Mouse (Mus musculus): ENCODE results near the gene Clcn3.
"Not testable (repeated sequence)": the region's sequence is repeated elsewhere in the genome, so short reads cannot be mapped to it uniquely, and the experiment has no call there.

The Clcn3 gene

GRCm38 (mm10) chr8:60982701-60983687 is at the start of gene Clcn3:
Clcn3 (minus strand) TSS chr8:60983300.
- peak; percentile 98 for DNase-seq

GRCm38 (mm10) chr8:60996468-60996867 is 13.4 kb upstream of the Clcn3 start:
- no peak for DNase-seq

- DNase-seq, result no peak
Measured at GRCm38 (mm10) chr8:60993639-60993986, 10.5 kb upstream of the Clcn3 start.

GRCm38 (mm10) chr8:60992910-60993638 is 10.0 kb upstream of the Clcn3 start, which contains the start of gene Nek1:
Nek1 (plus strand) TSS chr8:60993195.
- DNase-seq, result peak; percentile 98

- DNase-seq, result no peak
Measured at GRCm38 (mm10) chr8:60992561-60992909, 9.4 kb upstream of the Clcn3 start.

GRCm38 (mm10) chr8:60984260-60985010 is 1.3 kb upstream of the Clcn3 start:
- not testable (repeated sequence) for DNase-seq

- DNase-seq, result peak; percentile 38
Measured at GRCm38 (mm10) chr8:60983688-60984079, 584 bp upstream of the Clcn3 start.

GRCm38 (mm10) chr8:60981388-60981787 is 1.7 kb downstream of the Clcn3 start:
- DNase-seq, result no peak

- no peak for DNase-seq
Measured at GRCm38 (mm10) chr8:60978496-60978895, 4.6 kb downstream of the Clcn3 start.

GRCm38 (mm10) chr8:60976818-60977217 is 6.3 kb downstream of the Clcn3 start:
- no peak for DNase-seq

- no peak for DNase-seq
Measured at GRCm38 (mm10) chr8:60974837-60975236, 8.3 kb downstream of the Clcn3 start.

GRCm38 (mm10) chr8:60973448-60973847 is 9.7 kb downstream of the Clcn3 start:
- DNase-seq, result no peak

GRCm38 (mm10) chr8:60971808-60972207 is 11.3 kb downstream of the Clcn3 start:
- peak; percentile 22 for DNase-seq

- DNase-seq, result no peak
Measured at GRCm38 (mm10) chr8:60969091-60969490, 14.0 kb downstream of the Clcn3 start.

GRCm38 (mm10) chr8:60965741-60966140 is 17.4 kb downstream of the Clcn3 start:
- no peak for DNase-seq

- no peak for DNase-seq
Measured at GRCm38 (mm10) chr8:60965306-60965705, 17.8 kb downstream of the Clcn3 start.

- no peak for DNase-seq
Measured at GRCm38 (mm10) chr8:60964518-60964917, 18.6 kb downstream of the Clcn3 start.

- no peak for DNase-seq
Measured at GRCm38 (mm10) chr8:60963931-60964330, 19.2 kb downstream of the Clcn3 start.

- DNase-seq, result no peak
Measured at GRCm38 (mm10) chr8:60962763-60963162, 20.3 kb downstream of the Clcn3 start.

- no peak for DNase-seq
Measured at GRCm38 (mm10) chr8:60956847-60957246, 26.3 kb downstream of the Clcn3 start.

GRCm38 (mm10) chr8:60954281-60955014 is 28.7 kb downstream of the Clcn3 start:
- peak; percentile 53 for DNase-seq

- DNase-seq, result no peak
Measured at GRCm38 (mm10) chr8:60952803-60953202, 30.3 kb downstream of the Clcn3 start.
